Mouse (Mus musculus): ENCODE data around the gene Ceacam14. TPM values are rescaled to one million over a fixed set of nuclear protein-coding genes. Genes with fewer than 3 reads are reported as not detected.

Gene Ceacam14
- not detected in 2 replicates for polyA plus RNA-seq (2012; rRNA removed)

DNA sequence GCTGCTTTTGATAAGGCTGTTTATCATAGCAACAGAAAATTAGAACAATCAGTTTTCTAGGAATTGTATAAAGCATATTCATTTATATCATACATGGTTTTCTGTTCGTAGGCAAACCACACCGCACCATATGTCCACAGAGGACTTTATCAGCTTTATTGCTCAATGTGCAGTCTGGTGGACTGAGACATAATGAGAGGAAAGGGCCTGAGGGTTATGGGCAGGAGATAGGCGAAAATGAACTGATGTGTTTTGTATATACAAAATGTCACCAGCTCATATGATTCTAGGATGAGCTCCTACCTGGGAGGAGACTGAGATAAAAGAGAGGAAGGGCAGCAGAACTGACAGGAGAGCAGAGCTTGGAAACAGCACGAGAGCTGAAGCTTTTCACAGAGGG, at the start of gene Ceacam14:
Ceacam14 (plus strand) TSS at position 301 of the 400 bp plus-strand sequence.

Other genes starting within 250 kb of the Ceacam14 start
- not detected in 2 replicates for gene Ceacam5, start 99.4 kb upstream of the Ceacam14 start, polyA plus RNA-seq (2012; rRNA removed)
- gene Gm5155, start 59.1 kb downstream of the Ceacam14 start, polyA plus RNA-seq (2012; rRNA removed): not detected in 2 replicates
- not detected in 2 replicates for gene Ceacam11, start 159.5 kb downstream of the Ceacam14 start, polyA plus RNA-seq (2012; rRNA removed)
- gene Ceacam13, start 197.3 kb downstream of the Ceacam14 start, polyA plus RNA-seq (2012; rRNA removed): not detected in 2 replicates